Mouse (Mus musculus): ENCODE results near the gene Olfr1141. TPM values are rescaled to one million over a fixed set of nuclear protein-coding genes. Genes with fewer than 3 reads are reported as not detected.

Gene Olfr1141
- not detected for polyA plus RNA-seq (2017; shearing (Covaris generic))

GRCm38 (mm10) chr2:87753891-87754290, at the start of gene Olfr1141:
Gene Olfr1141 (minus strand): TSS chr2:87753991.

DNA sequence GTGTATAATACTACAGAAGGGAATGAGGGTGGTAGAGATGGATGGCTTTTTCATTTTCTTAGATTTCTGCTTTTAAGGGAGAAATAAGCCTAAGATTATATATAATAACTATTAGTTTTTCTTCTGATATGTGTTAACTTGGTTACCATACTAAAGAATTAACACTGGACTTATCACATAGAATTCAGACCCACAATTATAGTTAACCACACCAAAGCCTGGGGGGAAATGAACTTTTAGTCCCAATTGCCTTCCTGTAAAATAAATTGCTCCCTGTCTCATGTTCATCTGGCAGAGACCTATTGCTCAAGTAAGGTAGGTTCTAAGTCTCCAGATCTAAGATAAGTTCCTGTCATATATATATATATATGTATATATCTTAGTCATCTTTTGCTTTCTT, 46.5 kb upstream of the Olfr1141 start, which contains the start of gene Olfr1143:
TSS of gene Olfr1143 (plus strand) at position 301 of the 400 bp plus-strand sequence.

DNA sequence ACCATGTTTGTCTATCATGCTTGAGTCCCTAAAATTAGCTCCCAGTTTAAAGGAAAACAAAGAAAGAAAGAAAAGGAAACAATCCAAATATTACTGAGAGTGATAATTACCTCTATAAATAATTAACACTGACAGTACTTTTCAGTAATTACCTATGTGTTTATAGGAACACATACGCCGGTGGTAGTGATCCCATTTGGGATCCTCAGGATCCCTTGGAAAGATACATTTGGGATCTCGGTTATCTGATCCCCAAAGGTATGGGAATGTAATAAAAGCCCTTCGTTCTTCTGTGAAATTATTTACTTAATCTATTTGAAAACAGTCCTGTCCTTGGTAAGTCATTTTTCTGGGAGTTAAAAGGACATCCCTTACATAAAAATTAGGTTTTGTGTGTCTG, 25.4 kb upstream of the Olfr1141 start, which contains the start of gene Olfr152:
TSS of gene Olfr152 (plus strand) at position 301 of the 400 bp plus-strand sequence.

DNA sequence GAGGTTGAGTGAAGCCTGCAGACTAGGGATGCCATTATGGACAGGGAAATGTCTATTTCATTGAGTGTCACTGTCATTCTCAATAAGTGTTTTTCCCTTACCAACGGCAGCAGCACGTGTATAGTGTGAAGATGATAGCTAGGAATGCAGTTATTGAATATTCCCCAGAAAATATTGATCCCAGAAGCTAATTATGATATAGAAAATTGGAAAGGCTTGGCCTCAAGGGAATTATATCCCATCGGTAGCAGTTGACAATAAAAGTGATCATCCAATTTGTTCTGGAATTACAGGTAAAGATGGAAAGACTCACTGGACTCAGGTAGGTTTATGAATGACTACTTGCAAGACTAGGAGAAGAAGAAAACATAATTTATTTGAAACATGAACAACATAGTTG, 10.3 kb downstream of the Olfr1141 start, which contains the start of gene Olfr1140:
TSS of gene Olfr1140 (plus strand) at position 301 of the 400 bp plus-strand sequence.

GRCm38 (mm10) chr2:87739878-87740277, 13.9 kb downstream of the Olfr1141 start, which contains the start of gene Olfr1138:
Gene Olfr1138 (minus strand): TSS chr2:87739978.

GRCm38 (mm10) chr2:87713079-87713478, 40.7 kb downstream of the Olfr1141 start, which contains the start of gene Olfr1137:
Gene Olfr1137 (minus strand): TSS chr2:87713179.

Other genes starting within 250 kb of the Olfr1141 start
- gene Pramel6, start 247.4 kb downstream of the Olfr1141 start, polyA plus RNA-seq (2017; shearing (Covaris generic)) = not detected
- gene Olfr153, start 222.2 kb downstream of the Olfr1141 start, polyA plus RNA-seq (2017; shearing (Covaris generic)) = not detected
- gene Olfr1128, start 208.4 kb downstream of the Olfr1141 start, polyA plus RNA-seq (2017; shearing (Covaris generic)) = not detected
- gene Olfr1129, start 180.1 kb downstream of the Olfr1141 start, polyA plus RNA-seq (2017; shearing (Covaris generic)) = not detected
- gene Olfr1130, start 147.8 kb downstream of the Olfr1141 start, polyA plus RNA-seq (2017; shearing (Covaris generic)) = not detected
- not detected for gene Olfr1131, start 126.9 kb downstream of the Olfr1141 start, polyA plus RNA-seq (2017; shearing (Covaris generic))
- gene Olfr1132, start 116.5 kb downstream of the Olfr1141 start, polyA plus RNA-seq (2017; shearing (Covaris generic)) = not detected
- not detected for gene Olfr1133, start 106.6 kb downstream of the Olfr1141 start, polyA plus RNA-seq (2017; shearing (Covaris generic))
- not detected for gene Olfr1134, start 95.5 kb downstream of the Olfr1141 start, polyA plus RNA-seq (2017; shearing (Covaris generic))
- not detected for gene Olfr1135, start 80.3 kb downstream of the Olfr1141 start, polyA plus RNA-seq (2017; shearing (Covaris generic))
- gene Olfr1136, start 60.0 kb downstream of the Olfr1141 start, polyA plus RNA-seq (2017; shearing (Covaris generic)) = not detected
- gene Olfr1137, start 40.8 kb downstream of the Olfr1141 start, polyA plus RNA-seq (2017; shearing (Covaris generic)) = not detected
- not detected for gene Olfr1138, start 14.0 kb downstream of the Olfr1141 start, polyA plus RNA-seq (2017; shearing (Covaris generic))
- not detected for gene Olfr1140, start 10.2 kb downstream of the Olfr1141 start, polyA plus RNA-seq (2017; shearing (Covaris generic))
- not detected for gene Olfr152, start 25.5 kb upstream of the Olfr1141 start, polyA plus RNA-seq (2017; shearing (Covaris generic))
- not detected for gene Olfr1143, start 46.6 kb upstream of the Olfr1141 start, polyA plus RNA-seq (2017; shearing (Covaris generic))
- not detected for gene Olfr1145, start 55.8 kb upstream of the Olfr1141 start, polyA plus RNA-seq (2017; shearing (Covaris generic))
- not detected for gene Olfr1148, start 76.5 kb upstream of the Olfr1141 start, polyA plus RNA-seq (2017; shearing (Covaris generic))
- not detected for gene Olfr1150-ps1, start 90.0 kb upstream of the Olfr1141 start, polyA plus RNA-seq (2017; shearing (Covaris generic))
- not detected for gene Olfr1151, start 101.9 kb upstream of the Olfr1141 start, polyA plus RNA-seq (2017; shearing (Covaris generic))
- 0.04 TPM for gene Olfr1152, start 112.5 kb upstream of the Olfr1141 start, polyA plus RNA-seq (2017; shearing (Covaris generic))
- gene Olfr1153, start 141.0 kb upstream of the Olfr1141 start, polyA plus RNA-seq (2017; shearing (Covaris generic)) = not detected
- gene Olfr1154, start 151.2 kb upstream of the Olfr1141 start, polyA plus RNA-seq (2017; shearing (Covaris generic)) = not detected
- not detected for gene Olfr1155, start 191.1 kb upstream of the Olfr1141 start, polyA plus RNA-seq (2017; shearing (Covaris generic))
- gene Olfr1156, start 199.1 kb upstream of the Olfr1141 start, polyA plus RNA-seq (2017; shearing (Covaris generic)) = 0.11 TPM
- gene Olfr1157, start 214.3 kb upstream of the Olfr1141 start, polyA plus RNA-seq (2017; shearing (Covaris generic)) = not detected
- not detected for gene Olfr74, start 220.7 kb upstream of the Olfr1141 start, polyA plus RNA-seq (2017; shearing (Covaris generic))
- gene Olfr1158, start 236.1 kb upstream of the Olfr1141 start, polyA plus RNA-seq (2017; shearing (Covaris generic)) = not detected

Measured in CD4-positive, CD25-positive, alpha-beta regulatory T cell, adult 9 weeks (primary cell).